Mouse (Mus musculus): ENCODE measurements around the gene Selenon.

Selenon gene

GRCm38 (mm10) chr4:134543261-134543660, 8.7 kb downstream of the Selenon start:
- DNase-seq (ENCODE audit: low read depth): peak; percentile 82

GRCm38 (mm10) chr4:134542726-134543125, 9.2 kb downstream of the Selenon start:
- DNase-seq (ENCODE audit: low read depth): no peak

- no peak for DNase-seq (ENCODE audit: low read depth)
These were observed 12.9 kb downstream of the Selenon start for GRCm38 (mm10) chr4:134538997-134539580.

GRCm38 (mm10) chr4:134535787-134536151, 16.2 kb downstream of the Selenon start:
- no peak for DNase-seq (ENCODE audit: low read depth)

GRCm38 (mm10) chr4:134534932-134535786, 16.8 kb downstream of the Selenon start, which contains the start of gene Mtfr1l:
Gene Mtfr1l, minus strand, starts transcription at chr4:134535387.
- DNase-seq (ENCODE audit: low read depth): peak; percentile 93

GRCm38 (mm10) chr4:134534124-134534886, 17.7 kb downstream of the Selenon start:
- peak; percentile 58 for DNase-seq (ENCODE audit: low read depth)

GRCm38 (mm10) chr4:134533421-134533820, 18.5 kb downstream of the Selenon start:
- DNase-seq (ENCODE audit: low read depth): no peak

- DNase-seq (ENCODE audit: low read depth): no peak
These were observed 19.0 kb downstream of the Selenon start for GRCm38 (mm10) chr4:134532928-134533327.

- no peak for DNase-seq (ENCODE audit: low read depth)
These were observed 25.7 kb downstream of the Selenon start for GRCm38 (mm10) chr4:134526220-134526619.

GRCm38 (mm10) chr4:134525806-134526205, 26.2 kb downstream of the Selenon start:
- no peak for DNase-seq (ENCODE audit: low read depth)

- no peak for DNase-seq (ENCODE audit: low read depth)
These were observed 28.5 kb downstream of the Selenon start for GRCm38 (mm10) chr4:134523447-134523846.

GRCm38 (mm10) chr4:134519281-134519680, 32.7 kb downstream of the Selenon start:
- no peak for DNase-seq (ENCODE audit: low read depth)

GRCm38 (mm10) chr4:134518541-134518940, 33.4 kb downstream of the Selenon start:
- DNase-seq (ENCODE audit: low read depth): no peak

GRCm38 (mm10) chr4:134517719-134518118, 34.2 kb downstream of the Selenon start:
- no peak for DNase-seq (ENCODE audit: low read depth)

GRCm38 (mm10) chr4:134516981-134517380, 35.0 kb downstream of the Selenon start:
- DNase-seq (ENCODE audit: low read depth): no peak

GRCm38 (mm10) chr4:134515614-134516013, 36.4 kb downstream of the Selenon start:
- DNase-seq (ENCODE audit: low read depth): no peak

GRCm38 (mm10) chr4:134514309-134514930, 37.5 kb downstream of the Selenon start:
- DNase-seq (ENCODE audit: low read depth): peak; percentile 57

- no peak for DNase-seq (ENCODE audit: low read depth)
These were observed 39.2 kb downstream of the Selenon start for GRCm38 (mm10) chr4:134512798-134513197.

- DNase-seq (ENCODE audit: low read depth): no peak
These were observed 40.2 kb downstream of the Selenon start for GRCm38 (mm10) chr4:134511730-134512129.

GRCm38 (mm10) chr4:134510845-134511411, 41.0 kb downstream of the Selenon start, which contains the start of gene Aunip:
Gene Aunip, plus strand, starts transcription at chr4:134510999.
- DNase-seq (ENCODE audit: low read depth): peak; percentile 78

GRCm38 (mm10) chr4:134510396-134510795, 41.6 kb downstream of the Selenon start:
- DNase-seq (ENCODE audit: low read depth): no peak

GRCm38 (mm10) chr4:134506713-134507112, 45.3 kb downstream of the Selenon start:
- no peak for DNase-seq (ENCODE audit: low read depth)

All from c-Kit-positive CD71-positive TER-119-negative erythroid progenitor cells, embryonic 14.5 days (primary cell).